Mouse (Mus musculus) activated CD4-positive, CD25-positive, alpha-beta regulatory T cell, adult 4 months (primary cell): ENCODE measurements around the gene Cdk19. TPM values are rescaled to one million over a fixed set of nuclear protein-coding genes. Genes with fewer than 3 reads are reported as not detected.
"Not testable (repeated sequence)": the region's sequence is repeated elsewhere in the genome, so short reads cannot be mapped to it uniquely, and the experiment has no call there.

Experiments
- ATAC-seq: one replicate; pipeline ENCODE4 v1.8.0; 2017
- polyA plus RNA-seq, 2 experiments: library from polyadenylated mRNA; unstranded; fragments of 100-300 nt; shearing (Covaris generic); gene quantifications; one replicate each; pipeline ENCODE4 v1.2.1; 2017

The Cdk19 gene
- polyA plus RNA-seq, 2 experiments from 2014 or later = 11.6 to 18.4 TPM

DNA sequence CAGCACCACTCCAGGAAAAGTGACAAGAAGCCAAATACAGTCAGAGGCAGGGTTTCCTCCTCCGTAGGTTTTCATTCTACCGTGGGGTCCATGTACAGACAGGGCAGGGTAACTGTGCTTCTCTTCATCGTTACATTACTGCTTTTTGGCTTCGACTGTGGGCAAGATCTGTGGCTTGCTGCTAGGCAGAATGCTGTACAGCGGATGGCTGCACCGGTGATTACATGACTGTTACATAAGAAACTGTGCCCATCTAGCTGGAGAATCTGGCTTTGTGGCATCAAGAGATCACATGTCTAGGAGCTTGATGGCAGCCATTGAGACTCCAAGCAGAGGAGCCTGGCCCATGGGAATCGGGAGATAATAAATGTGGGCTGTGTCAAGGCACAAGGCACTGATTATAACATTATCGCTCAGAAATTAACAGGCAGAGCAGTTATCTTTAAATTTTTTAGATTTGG lies 187.0 kb downstream of the Cdk19 start:
- no peak for ATAC-seq

DNA sequence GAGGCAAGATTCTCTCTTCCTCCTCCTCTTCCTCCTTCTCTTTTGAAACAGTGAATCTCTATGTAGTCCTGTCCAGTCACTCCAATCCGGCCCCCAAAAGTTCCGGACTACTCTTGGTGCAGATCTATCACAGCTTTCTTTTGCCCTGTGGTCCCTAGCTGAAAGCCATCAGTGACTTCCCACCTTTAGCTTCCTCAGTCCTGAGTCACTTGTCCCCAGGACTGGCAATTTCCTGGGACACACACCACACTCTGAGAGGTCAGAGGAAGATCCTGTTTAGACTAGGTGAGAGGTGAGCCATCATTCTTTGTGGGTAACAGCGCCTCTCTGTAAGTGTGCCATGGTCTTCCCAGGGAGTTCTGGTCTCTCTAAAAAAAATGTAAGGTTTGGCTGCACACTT lies 187.6 kb downstream of the Cdk19 start:
- ATAC-seq = no peak

DNA sequence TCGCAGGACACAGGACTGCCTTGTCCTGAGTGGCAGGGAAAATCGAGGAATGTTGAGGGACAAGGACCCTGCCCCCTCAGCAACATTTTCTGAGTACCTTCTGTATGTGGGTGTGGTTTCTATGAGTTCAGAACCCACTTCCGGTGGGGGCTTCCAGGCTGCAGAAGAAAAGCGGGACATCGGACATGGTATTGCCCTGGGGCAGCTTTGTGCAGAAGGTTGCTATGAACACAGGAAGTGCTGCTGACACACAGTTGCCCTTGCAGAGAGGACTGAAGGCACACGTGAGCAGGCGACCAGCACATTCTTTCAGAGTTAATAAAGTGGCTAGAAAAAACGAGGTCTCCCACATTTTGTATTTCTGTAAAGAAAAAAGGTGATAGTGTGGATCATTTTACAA lies 188.2 kb downstream of the Cdk19 start:
- peak; percentile 79 for ATAC-seq

DNA sequence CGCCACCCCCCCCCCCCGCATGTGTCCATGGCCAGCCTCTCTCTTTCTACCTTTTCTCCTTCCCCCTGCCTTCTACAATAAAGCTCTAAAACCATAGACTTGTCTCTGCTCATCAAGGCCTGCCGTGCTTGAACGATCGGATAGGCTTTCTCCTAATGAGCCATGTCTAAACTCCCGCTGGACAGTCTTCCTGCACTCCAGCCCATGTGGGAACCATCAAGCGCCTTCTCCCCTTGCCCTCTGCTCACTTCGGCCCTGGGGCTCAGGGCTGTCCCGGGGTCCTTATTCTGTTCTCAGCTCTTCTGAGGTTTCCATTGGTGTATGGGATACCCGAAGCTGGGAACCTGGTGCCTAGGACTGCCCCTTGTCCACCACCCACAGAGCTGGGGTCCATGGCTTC lies 189.3 kb downstream of the Cdk19 start:
- no peak for ATAC-seq

DNA sequence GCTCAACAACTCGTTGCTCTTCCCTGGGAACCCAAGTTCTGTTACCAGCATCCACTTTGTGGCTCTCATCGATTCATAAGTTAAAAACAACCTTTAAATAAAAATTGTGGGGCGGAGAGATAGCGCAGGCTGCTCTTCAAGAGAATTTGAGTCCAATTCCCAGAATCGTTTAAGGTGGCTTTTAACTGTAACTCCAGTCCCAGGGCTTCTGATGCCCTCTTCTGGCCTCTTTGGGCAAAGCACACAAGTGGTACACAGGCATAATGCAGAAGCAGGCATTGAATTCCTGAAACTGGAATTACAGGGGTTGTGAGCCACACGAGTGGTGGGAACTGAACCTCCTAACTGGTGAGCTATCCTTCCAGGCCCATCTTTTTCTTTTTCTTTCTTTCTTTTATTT lies 190.3 kb downstream of the Cdk19 start:
- ATAC-seq = peak; percentile 50

DNA sequence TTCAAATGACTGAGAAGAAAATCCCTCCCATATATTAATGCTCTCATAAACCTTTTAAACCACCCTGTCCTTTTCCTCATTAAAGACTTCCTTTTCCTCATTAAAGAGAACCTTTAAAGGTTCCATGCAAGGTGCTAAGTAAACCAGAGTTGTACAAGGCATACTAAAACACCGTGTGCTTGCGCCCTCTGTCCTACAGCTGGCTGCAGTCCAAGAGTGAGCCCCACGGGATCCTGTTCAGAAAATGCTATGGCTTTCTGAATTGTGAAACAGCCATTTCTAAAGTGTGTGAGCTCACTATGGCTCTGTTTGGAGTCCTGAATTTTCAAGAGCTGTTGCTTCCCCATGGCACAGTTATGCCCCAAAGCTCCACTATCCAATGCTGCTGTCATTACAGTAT lies 191.3 kb downstream of the Cdk19 start:
- no peak for ATAC-seq

DNA sequence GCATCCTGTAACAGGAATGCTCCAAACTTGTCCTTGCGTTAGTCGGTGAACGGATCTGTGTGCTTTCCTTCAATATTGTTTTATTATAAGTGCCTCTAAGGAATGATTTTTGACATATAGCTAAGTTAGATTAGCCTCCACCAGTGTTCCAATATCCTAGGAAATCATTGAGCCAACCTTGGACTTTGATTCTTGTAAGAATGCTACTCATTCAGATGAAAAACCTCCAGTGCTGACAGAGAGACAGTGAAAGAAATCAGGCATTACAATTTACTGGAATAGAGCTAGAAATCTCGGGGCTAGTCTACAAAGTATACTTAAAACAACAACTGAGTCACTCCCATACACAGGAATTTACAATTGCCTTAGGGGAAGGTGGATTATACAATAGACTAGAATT lies 193.2 kb downstream of the Cdk19 start:
- ATAC-seq = not testable (repeated sequence)

Other genes with a start within 250 kb of the Cdk19 start
- 1 to 10 TPM; 2.0 to 2.9 TPM for gene Slc16a10, start 197.3 kb upstream of the Cdk19 start, polyA plus RNA-seq
- 10 to 100 TPM; 68.6 to 72.3 TPM for gene Rpf2, start 92.5 kb upstream of the Cdk19 start, polyA plus RNA-seq
- gene Gtf3c6, start 81.5 kb upstream of the Cdk19 start, polyA plus RNA-seq = 100 to 1,000 TPM; 114 to 120 TPM
- gene Amd1, start 37.4 kb upstream of the Cdk19 start, polyA plus RNA-seq = 10 to 100 TPM; 57.9 to 78.4 TPM
- not detected for gene Slc22a16, start 230.8 kb downstream of the Cdk19 start, polyA plus RNA-seq